Mouse (Mus musculus): ENCODE measurements around the gene Sumo1.
A peak's percentile ranks its signal among the peaks of the same experiment; 100 is the strongest.
"Not testable (repeated sequence)": the region's sequence is repeated elsewhere in the genome, so short reads cannot be mapped to it uniquely, and the experiment has no call there.

The Sumo1 gene

DNA sequence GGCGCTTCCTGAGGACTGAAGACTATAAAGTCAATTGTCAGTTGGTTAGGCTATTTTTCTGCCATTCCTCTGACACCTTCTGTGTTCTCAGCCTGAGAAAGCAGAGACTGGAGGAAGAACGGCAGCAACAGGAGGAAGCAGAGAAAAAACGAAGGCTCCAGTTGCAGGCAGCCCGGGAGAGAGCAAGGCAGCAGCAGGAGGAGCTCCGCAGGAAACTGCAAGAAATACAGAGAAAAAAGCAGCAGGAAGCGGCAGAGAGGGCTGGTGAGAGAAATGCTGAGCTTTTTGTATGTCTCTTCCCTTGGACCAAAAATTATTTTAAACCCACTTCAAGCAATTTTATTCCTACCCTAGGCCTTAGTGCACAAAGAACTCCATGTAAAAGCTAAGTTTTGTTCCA is 37.6 kb downstream of the Sumo1 start:
- DNase-seq: no peak

DNA sequence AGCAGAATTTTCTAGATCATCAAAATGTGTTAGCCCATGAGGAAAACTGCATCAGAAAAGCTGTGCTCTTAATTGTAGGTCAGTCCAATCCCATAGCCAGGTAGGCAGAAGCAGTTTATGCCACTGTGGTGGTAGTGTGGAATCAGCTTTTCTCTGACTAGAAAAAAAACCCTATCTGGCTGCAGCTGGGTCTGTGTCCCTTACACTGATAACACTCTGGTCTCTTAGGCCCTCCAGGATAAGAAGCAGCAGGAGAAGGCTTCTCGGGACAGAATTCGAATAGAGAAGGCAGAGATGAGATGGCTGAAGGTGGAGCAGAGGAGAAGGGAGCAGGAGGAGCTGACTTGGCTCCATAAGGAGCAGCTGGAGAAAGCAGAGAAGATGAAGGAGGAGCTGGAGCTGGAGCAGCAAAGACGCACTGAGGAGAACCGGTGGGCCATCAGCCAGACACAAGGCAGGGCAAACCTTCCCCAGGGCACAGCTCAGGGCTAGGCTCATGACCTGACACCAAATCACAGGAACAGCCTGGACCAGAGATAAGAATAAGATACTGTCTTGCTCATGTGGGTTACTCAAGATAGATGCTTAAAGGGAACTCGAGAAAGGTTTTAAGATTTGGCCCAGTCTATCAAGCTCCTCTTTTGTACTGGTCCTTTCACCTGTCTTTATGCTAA is 38.5 kb downstream of the Sumo1 start:
- DNase-seq: no peak

DNA sequence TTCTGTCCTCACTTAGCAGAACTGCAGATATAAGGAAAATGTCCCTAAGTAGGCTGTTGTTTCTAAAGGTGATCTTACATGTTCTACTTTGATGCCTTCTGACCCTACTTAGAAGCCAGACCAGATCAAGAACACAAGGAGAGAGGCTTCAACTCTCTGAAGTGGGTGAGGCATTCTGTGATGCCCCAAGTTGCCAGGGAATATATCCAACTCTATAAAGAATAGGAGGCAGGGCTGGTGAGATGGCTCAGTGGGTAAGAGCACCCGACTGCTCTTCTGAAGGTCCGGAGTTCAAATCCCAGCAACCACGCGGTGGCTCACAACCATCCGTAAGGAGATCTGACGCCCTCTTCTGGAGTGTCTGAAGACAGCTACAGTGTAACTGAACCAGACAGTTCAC is 40.3 kb downstream of the Sumo1 start:
- DNase-seq: not testable (repeated sequence)

DNA sequence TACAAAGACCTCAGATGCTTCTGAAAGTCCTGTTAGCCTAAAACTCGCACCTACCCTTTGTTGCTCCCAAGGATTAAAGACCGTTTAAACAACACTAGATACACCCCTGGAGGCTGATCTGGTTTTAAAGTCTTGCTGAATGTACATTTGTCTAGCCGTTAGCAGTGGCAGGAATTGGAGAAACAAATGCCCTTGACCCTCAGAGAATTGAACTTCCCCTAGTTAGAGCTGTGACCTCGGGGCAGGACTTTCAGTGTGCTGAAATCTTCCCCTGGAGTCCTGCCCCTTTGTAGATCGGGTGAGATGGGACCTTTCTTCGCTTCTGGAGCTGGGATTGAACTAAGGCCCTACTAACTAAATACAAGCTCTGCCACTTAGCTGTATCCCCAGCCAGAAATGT is 41.4 kb downstream of the Sumo1 start:
- no peak for DNase-seq

DNA sequence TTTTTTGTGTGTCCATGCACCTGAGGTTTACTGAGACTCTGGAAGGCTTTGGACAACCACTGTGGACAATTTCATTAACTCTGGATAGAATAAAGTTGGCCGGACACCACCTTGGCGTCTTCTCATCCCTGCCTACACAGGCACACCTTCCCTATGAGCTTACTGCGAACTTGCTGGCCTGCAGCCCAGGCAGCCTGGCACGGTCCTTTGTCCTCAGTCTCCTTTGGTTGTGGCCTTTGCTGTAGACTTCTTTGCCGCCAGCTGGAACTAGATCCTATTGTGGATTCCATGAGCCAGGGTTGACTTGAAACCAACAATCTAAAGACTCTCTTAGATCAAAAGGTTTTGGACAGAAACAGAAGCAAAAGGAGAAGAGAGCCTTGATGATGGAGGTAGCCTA is 45.2 kb downstream of the Sumo1 start:
- DNase-seq: no peak

DNA sequence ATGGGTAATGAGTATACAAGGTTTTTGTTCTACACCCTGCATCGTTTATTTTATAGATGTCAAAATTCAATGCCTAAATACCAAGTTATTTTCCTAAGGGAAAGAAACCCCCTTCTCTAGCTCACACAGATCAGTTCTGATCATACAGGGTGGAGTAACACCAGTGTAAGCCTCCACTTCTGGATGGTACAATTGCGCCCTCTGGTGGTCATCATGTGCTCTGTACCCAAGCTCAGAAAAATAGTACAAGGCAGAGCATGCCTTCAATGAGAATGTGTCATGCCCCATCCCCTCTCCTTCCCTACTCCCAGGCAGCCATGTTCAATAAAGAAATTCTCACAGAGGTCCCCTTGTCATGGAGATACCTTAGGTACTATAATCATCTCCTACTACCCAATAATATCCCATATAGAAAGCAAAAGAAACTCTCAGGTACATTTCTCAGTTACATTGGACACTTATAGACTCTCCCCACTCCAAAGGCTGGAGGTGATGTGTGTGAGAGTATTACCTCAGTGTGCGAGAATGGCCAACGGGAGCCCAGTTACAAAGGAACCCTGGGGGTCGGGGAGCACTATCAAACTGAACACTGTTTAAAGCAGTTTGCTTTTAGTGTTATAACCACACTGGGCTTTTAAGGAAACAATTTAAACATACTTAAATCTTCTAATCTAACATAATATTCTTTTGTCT is 47.2 kb downstream of the Sumo1 start:
- peak; percentile 37 to 74 for DNase-seq

DNA sequence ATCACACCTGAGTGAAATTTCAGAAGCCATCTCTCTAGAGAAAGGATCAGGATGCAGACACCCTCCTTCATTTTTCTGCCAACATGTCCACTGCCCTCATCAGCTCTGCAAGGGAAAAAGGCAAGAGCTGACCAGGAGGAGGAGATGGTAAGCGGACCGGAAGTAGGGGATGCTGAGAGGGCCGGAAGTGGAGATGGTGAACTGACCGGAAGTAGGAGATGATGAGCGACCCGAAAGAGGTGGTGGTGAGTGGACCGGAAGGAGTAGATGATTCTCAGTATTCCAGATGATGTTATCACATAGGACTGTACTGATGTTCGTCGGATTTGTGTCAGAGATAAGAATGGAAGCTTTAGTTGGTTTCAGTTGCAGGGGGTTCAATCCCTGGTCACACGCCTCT is 51.4 kb downstream of the Sumo1 start:
- no peak for DNase-seq

DNA sequence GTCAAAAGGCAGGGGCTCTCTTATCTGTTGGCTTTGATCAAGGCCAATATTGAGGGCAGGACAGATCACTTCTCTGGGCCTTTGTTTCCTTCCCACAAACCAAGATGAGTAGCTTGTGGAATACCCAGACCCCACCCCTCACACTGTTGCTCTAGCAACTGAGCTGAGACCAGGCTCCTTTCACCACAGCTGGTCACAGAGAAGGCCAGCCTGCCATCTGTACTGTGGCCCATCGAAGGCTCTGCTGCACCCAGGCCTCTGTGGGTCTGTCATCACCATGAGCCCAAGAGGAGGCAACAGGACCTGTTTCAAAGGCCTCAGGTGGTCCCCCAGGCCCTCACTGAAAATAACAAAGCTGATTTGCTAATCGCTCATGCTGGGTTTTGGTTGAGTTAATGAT is 55.6 kb downstream of the Sumo1 start:
- no peak for DNase-seq

DNA sequence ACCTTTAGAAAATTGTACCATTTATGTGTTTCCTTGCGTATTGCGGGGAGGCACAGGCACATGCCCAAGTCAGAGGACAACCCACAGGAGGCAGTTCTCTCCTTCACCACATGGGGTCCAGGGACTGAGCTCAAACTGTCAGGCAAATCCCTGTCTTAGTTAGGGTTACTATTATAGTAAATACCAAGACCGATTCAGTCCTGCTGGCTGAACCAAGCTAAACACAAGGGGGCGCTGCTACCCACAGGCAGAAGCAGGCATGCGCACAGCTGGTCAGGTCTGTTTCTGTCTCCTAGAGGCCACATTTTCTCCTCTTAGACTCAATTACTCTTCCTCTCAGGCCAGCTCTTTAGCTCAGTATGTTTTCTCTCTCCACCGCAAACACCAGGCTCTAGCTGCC is 56.8 kb downstream of the Sumo1 start:
- peak; percentile 84 for DNase-seq

DNA sequence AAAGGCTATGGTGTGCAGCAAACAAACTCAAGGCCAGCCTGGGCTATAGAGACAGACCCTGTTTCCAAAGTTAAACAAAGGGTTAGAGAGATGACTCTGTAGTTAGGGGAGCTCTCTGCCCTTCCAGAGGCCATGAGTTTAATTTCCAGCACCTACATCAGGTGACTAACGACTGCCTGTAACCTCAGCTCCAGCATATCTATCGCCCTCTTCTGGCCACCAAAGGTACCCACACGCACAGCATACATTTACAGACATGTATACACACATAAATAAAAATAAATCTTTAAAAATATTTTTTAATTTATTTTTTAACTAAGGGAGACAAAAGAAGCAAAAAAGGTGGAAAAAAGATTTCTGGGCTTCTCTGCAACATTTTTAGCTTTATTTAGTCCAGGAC is 59.7 kb downstream of the Sumo1 start:
- no peak for DNase-seq

DNA sequence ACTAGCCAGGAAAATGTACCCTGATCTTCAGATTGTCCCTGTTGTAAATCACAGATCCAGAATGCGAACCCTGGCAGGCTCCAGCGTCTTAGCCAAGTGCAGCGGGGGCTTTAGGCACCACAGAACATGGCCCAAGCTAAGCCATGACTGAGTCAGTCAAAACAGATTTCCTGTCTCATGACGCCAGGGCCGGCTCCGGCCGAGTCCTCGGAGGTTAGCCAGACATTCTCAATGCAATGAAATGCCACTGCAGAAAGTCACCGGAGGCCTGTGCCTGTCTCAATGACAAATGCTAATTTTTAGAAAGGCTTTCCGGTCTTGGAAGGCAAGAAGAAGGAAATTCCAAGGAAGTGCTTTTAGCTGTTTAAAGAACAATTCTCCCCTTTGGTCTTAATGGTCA is 60.7 kb downstream of the Sumo1 start:
- peak; percentile 34 to 67 for DNase-seq

DNA sequence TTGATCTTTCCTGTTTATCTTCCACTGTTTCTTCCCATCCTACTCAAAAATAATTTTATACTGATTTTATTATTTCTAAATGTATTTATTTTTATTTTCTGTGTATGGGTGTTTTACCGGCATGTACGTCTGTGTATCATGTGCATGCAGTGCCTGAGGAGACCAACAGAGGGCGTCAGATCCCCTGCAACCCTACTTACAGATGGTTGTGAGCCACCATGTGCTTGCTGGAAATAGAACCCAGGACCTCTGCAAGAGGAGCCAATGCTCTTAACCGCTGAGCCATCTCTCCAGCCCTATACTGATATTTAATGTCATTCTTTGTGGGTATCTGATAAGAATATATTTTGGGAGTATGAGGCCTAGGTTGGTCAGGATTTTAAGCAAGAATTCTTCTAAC is 61.2 kb downstream of the Sumo1 start:
- DNase-seq: no peak

DNA sequence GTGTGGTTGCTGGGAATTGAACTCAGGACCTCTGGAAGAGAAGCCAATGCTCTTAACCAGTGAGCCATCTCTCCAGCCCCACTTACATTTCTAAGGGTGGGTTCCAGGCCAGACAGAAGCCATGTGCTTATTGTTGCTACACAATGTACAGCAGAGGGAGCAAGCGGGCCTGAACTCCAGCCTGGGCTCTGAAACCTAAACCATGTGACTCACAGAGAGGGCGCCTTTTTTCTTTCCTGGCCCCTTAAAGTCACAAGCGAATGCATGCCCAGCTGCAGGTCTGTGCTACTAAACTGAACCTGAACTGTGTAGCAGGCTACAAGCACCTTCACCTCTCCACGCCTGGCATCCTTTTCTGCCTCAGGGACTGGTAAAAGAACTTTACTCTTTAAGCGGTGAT is 61.7 kb downstream of the Sumo1 start:
- no peak for DNase-seq

DNA sequence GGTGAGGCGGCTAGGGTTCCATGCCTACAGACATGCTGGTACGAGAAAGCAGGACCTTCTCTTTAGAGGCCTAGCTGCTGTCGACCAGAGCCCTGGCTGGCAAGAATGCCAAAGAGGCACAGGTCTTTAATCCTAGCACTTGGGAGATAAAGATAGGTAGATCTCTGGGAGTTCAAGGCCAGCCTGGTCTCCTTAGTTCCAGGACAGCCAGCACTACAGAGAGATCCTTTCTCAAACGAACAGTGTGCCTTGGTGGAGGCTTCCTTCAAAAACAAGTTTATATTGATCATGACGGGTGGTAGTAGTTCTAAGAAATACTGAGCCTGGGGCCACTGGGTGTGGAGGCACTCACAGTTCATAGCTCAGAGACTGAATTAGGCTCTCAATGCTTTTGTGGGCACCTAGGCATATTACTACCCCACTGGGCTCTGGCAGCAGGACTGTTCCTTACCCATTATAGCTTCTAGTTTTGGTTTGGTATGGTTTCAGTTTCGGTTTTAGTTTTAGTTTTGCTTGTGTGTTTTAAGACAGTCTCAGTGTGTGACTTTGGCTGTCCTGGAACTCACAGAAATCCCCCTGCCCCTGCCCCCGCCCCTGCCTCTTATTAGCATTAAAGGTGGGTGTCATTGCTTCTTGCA is 62.4 kb downstream of the Sumo1 start:
- DNase-seq: no peak

DNA sequence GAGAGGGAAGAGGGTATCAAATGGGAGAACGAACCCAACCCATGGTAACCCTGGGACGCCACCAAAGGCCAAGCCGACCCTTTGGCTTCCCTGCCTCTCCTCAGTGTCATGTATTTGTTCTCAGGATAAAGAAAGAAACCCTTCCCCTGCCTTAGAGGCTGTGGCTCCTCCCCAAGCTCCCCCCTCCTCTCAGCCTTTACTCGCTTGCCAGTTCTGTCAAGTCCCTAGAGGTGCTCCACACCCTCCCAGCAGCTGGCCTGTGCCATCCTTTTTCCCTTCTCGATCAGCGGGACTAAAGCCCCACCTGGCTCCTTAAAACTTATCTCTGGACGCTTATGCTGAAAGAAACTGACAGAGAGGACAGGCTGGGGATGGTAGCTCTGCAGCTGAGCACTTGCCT is 63.6 kb downstream of the Sumo1 start:
- no peak for DNase-seq

DNA sequence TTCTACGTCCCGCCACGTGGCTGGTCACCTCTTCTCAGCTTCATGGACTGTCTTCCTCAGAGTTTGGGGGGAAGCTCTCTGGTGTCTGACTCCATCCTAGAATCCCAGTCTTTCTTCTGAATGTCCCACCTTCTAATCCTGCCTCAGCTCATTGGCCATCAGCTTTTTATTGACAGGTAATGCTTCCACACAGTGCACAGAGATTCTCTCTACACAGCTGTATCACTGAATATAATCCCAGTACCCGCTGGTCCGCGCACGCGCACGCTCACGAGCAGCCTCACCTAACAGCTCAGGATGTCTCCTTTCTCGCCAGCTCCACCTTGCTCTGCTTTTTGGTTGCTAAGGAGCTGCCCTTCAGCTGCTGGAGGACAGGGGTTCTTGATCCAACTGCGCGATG is 64.2 kb downstream of the Sumo1 start:
- DNase-seq: no peak

DNA sequence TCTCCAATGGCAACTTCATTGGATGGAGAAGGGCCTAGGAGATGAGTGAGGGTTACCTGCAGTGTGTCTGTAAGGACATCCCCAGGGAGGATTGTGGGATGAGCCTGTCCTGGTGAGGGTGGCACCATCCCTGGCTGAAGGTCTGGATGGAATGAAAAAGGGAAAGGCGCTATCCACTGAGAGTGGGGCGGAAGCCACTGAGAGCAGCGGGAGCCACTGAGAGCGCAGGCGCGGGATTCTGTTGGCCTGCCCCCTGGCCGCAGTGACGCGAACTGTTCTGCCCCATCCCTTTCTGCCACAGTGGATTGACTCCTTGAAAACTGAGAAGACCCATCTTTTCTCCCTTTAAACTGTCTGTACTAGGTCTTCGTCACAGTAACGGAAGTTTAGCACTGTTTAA is 66.7 kb downstream of the Sumo1 start:
- peak; percentile 40 to 49 for DNase-seq

DNA sequence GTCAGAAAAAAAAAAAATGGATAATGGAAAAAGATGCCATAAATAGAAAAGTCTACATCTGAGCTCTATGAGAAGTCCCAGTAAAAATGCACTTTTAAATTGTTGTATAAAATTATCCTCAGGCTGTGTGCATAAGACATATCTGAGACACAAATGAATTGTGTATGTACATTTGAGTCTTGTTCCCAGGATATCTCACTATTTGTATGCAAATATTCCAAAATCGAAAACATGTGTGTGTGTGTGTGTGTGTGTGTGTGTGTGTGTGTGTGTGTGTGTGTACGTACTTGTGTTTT is 67.3 kb downstream of the Sumo1 start:
- DNase-seq: no peak

DNA sequence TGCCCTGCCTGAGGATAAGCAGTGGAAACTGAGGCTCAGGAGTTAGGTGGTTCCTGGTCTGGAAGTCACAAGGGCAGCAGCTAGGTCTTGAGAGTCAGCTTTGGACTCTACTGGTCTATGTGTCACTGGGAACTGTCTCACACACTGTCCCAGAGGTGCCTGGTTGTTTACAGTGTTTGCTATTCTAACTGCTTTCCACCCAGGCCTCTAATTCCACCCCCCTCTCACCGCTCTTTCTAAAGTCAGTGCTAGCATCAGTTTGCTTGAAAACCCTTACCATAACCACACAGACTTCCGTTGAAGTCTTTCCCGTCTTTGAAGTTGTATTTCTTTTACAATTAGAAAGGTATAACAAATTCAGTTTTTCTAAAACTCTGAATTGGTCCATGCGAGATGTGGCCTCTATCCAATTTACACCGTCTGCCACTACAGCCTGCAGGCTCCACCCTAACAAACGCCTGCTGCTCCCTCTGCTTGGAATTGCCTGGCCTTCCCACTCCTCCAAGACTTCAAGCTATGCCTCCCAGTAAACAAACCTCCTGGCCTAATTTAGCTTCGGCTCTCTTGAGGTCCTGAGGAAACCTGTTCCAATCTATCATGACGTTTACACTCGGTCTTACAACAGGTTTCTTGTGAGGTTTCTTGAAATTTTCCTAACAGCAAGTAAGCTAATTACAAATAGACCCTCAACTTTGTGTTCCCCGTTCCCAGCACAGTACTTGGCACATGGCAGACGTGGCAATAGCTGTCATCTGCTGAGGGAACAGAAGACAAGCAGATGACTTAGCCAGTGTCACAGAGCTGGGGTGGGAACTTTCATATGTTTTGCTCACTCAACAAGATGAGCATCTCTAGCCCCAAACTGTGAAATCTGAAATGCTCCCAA is 67.9 kb downstream of the Sumo1 start:
- DNase-seq: no peak

DNA sequence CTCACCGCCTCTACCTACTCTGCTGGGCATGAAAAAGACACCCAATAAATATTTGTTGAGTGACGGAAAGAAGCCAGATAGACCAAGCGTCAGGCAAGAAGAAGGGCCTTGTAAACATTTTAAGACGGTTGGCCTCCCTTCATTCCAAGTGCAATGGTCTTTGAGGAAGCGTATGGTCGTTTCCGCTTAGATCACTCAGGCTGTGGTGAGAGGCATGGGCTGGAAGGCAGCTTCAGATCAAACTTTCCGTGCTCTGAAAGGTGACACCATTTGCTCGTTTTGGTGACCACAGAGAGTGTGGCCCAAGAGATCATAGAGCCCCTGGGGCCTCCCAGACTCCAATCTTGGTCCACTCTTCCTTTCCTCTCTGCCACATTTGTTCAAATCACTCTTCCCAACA is 75.0 kb downstream of the Sumo1 start:
- DNase-seq: no peak

DNA sequence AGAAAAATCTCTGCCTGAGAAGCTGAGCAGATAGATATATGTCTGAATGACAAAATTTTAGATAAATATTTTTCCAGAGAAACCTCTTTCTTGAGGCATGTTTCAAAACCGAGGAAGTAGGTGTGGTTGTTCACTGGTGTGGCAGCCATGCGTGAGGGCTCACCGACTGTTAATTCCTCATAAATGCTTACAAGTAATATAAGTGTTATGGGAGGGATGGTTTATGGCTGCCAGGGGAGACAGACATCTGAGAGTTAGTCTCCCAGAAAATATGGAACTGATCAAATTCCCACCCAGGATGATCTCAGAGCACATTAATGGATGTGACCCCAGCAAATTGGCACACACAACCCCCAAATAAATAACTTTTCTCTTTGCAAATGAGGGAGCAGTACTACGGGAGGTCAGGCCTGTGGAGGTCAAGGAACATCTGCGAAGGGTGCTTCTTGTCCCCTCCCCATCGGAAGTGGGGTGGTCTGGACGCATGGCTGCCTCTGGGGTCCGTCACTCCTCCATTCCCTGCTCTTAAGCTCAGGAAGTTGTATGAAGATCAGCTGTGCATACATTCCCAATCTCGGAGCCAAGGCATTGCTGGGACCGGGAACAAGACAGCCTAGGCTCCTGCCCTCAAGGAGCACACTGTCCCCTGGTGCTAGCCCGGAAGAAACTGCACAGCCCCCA is 75.9 kb downstream of the Sumo1 start:
- peak; percentile 16 to 67 for DNase-seq

DNA sequence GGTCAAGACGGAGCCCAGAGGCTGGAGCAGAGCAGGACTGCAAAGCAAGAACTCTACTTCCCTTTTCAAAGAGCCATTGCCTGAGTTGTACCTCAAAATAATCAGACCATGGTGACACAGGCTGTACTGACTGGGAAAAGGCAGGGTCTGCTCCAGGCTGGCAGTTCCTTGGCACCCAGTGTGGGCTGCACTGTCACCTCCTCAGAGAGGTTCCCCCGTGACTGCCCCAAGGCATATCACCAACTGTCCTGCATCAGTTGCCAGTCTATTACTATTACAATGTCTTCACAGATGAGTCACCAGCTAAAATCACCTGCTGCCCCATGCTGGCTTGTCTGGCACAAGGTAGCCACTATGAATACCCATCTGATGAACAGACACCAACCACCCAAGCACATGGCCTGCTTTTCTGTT is 77.0 kb downstream of the Sumo1 start:
- DNase-seq: peak in 1 of 2 experiments; percentile 44

DNA sequence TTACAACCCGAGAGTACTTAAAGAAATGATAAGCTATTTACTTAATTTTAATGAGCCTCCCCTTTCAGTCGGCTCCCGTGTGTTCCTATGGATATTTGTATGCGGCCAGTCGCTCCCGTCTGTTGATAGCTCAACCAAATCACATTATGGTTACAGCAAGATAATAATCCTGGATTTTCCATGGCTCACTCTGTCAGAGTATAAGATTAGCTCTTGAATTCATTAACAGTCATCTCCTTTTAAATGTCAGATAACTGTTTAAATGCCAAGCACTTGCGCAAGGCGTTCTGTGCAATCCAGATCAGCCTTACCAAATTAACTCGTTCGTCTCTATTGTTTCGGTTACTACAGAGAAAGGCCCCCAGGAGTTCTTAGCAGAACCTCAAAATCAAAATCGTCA is 77.8 kb downstream of the Sumo1 start:
- peak in 1 of 2 experiments; percentile 26 for DNase-seq

All from lung, postnatal 4 days (tissue).